Mouse (Mus musculus): ENCODE data around the gene Gm11639.

The Gm11639 gene

GRCm38 (mm10) chr11:105156748-105157267 is 471.3 kb downstream of the Gm11639 start:
- DNase-seq = no peak

DNA sequence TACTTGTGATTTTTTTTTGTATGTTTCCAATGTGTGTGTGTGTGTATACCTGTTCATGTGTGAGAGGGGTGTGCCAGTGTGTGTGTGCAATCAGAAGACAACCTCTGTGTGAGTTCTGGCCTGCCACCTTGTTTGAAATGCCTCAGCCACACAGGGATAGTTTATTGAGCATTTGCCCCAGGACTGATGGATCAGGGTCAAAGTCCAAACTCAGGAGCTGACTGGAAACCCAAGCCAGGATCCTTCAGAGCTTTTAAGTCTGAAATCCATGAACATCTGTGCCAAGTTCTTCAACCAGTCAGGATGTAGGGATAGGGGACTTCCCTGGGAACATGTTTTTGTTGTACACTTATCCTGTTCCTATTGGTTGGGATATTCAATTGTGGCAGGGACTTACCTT is 472.5 kb downstream of the Gm11639 start:
- no peak for DNase-seq

DNA sequence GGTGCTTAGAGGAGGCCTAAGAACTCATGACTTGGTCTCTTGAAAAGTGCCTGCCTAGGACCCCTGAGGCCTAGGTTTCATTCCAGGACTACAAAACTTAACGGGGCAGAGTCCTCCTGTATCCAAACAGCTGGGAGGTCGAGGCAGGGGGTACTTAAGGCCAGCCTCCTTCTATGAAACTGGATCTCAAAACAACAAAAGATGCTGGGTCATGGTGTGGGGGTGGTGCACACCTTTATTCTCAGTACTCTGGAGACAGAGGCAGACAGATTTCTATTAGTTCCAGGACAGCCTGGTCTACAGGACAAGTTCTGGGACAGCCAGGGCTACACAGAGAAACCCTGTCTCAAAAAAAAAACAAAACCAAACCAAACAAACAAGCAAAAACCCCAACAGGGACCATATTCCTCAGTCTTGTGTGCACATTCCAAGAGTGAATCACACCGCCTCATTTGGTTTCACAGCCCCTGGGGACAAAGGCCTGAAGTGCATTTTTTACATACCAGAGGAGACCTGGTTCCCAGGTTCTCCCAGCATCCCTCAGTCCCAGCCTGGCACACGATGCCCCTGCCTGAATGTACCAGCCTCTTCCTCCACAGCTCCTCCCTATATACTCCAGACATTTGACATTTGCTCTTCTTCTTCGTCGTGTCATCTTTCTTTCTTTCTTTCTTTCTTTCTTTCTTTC is 474.3 kb downstream of the Gm11639 start:
- DNase-seq = no peak

DNA sequence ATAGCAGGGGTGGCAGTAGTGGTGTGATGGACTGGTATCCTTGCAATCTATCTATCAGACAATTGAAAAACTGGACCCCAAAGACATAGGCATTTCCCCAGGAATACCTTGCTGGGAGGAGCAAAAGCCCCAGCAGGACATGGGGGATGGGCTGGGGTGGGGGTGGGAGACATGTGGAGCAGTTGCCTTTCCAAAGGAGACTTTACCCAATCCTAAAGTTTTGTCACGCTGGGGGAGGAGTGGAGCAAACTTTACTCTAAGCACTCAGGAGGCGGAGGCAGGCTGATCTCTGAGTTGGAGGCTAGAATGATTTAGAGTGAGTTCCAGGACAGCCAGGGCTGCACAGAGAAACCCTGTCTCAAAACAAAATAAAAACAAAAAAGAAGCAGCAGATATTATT is 475.9 kb downstream of the Gm11639 start:
- DNase-seq = no peak

DNA sequence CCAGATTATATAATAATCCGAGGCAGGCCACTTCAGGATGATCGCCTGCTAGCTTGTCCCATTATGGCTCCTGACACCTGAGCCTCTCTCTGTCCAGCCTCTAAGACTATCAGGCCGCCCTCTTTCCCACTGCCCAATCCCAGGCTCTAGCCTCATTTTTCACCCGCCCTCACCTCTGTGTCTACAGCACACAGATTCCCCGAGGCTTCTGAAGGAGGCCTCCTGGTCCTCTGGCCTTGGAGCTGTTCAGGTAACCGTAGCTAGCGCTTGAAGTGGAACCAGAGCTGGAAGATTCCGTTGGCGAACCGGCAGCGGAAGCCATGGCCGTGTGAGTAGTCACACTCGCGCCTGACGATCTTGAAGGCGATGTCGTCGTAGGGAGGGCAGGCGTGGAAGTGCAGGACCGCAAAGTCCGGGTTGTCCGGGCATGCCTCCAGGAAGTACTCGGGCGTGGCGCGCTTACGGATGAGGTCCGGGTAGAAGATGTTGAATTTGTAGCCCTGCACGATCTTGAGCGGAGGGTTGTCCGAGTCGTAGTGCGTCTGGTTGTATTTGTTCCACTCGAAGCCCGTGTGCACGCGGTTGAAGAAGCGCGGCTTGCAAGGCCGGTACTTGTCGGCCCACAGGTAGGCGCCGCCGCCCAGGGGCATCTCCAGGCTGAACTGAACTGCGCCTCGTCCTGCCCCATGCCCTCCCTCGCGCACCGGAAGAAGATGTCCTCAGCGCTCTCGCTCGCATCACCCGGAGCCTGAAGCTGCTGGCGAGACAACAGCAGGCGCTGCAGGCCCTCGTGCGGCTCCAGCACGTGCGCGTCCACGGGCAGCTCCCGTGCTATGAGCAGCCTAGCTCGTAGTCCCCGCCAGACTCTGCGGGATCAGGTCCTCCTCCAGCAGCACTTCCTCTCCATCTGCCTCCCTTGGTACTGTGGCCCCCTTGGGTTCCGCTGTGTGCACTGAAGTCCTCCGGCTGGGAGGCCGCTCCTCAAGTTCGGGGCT is 479.3 kb downstream of the Gm11639 start:
- DNase-seq = no peak

DNA sequence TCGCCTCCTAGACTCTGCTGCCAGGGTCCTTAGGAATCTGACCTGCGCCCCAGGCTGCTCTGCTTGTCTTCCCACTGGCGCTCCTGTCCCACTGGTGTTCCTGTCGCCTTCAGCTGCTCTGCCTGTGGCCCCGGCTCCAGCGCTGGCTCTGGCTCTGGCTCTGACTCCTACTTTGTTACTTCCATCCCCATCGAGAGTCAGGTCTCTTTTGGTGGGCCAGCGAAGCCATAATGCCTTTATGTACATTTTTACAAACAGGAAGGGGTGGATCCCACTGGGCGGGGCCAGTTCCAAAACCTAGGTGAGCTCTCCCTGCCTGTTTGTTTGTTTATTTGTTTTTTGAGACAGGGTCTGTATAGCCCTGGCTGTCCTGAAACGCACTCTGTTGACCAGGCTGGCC is 481.3 kb downstream of the Gm11639 start:
- DNase-seq = no peak

All from spleen, adult 18-20 months (tissue).